In genomic region chr10:40257414-40258255, GRCm38 (mm10) we compare ENCODE assay signal across 7 mouse cellular contexts. TPM values are rescaled to one million over a fixed set of nuclear protein-coding genes. Genes with fewer than 3 reads are reported as not detected.
DNase-seq lines count a peak whose midpoint lies in the region; ATAC-seq lines count a peak whose summit lies in the region.

Gene Gtf3c6, minus strand, starts transcription at chr10:40258108.

- ATAC-seq in granulocyte monocyte progenitor cell, adult 5-6 weeks (replicated peaks; ENCODE audit: poor library complexity, severe bottlenecking) = peak; percentile 60
- ATAC-seq in midbrain, embryonic 13.5 days = peak; percentile 78

- H3K9me3 ChIP-seq in embryonic facial prominence, embryonic 10.5 days = no peaks in the 10 kb centered on the region
- H3K9me3 ChIP-seq in limb, embryonic 10.5 days (replicated peaks) = no peaks in the 10 kb centered on the region
- no peaks in the 10 kb centered on the region for H3K9me3 ChIP-seq in midbrain, embryonic 13.5 days

- peak within 1 kb of the TSS; percentile 85 for H3K4me3 ChIP-seq in embryonic facial prominence, embryonic 10.5 days
- peak within 1 kb of the TSS; percentile 74 for H3K4me3 ChIP-seq in limb, embryonic 10.5 days
- peak within 1 kb of the TSS; percentile 80 for H3K4me3 ChIP-seq in midbrain, embryonic 13.5 days (replicated peaks)

- H3K4me1 ChIP-seq in embryonic facial prominence, embryonic 10.5 days = peaks cover 21% of the 10 kb centered on the region
- peaks cover 21% of the 10 kb centered on the region for H3K4me1 ChIP-seq in limb, embryonic 10.5 days
- peaks cover 12% of the 10 kb centered on the region for H3K4me1 ChIP-seq in midbrain, embryonic 13.5 days (replicated peaks)

- H3K36me3 ChIP-seq in embryonic facial prominence, embryonic 10.5 days (replicated peaks) = peaks cover 29% of the 10 kb centered on the region
- peaks cover 32% of the 10 kb centered on the region for H3K36me3 ChIP-seq in limb, embryonic 10.5 days
- peaks cover 19% of the 10 kb centered on the region for H3K36me3 ChIP-seq in midbrain, embryonic 13.5 days

- whole genome bisulfite sequencing in embryonic facial prominence, embryonic 10.5 days = under 1% methylated on average over 43 of the region's 43 CpGs
- under 1% methylated on average over 43 of the region's 43 CpGs for WGBS in limb, embryonic 10.5 days
- under 1% methylated on average over 43 of the region's 43 CpGs for WGBS in midbrain, embryonic 13.5 days

- H3K4me2 ChIP-seq in midbrain, embryonic 13.5 days (replicated peaks) = peak within 1 kb of the TSS; percentile 76

- peak within 1 kb of the TSS; percentile 98 for H3K27ac ChIP-seq in embryonic facial prominence, embryonic 10.5 days (replicated peaks)
- peak within 1 kb of the TSS; percentile 97 for H3K27ac ChIP-seq in limb, embryonic 10.5 days
- peak within 1 kb of the TSS; percentile 93 for H3K27ac ChIP-seq in midbrain, embryonic 13.5 days

- peak; percentile 96 for DNase-seq in adrenal gland, postnatal 10 days
- peak; percentile 95 for DNase-seq in embryonic facial prominence, embryonic 10.5 days (ENCODE audit: low spot score)
- peak; percentile 88 for DNase-seq in kidney, adult 11 months
- peak; percentile 97 for DNase-seq in limb, embryonic 10.5 days (ENCODE audit: low spot score)
- peak; percentile 88 for DNase-seq in spleen, adult 12 weeks (ENCODE audit: low spot score)

- peak within 1 kb of the TSS; percentile 90 for H3K9ac ChIP-seq in midbrain, embryonic 13.5 days (replicated peaks)

- H3K27me3 ChIP-seq in embryonic facial prominence, embryonic 10.5 days (replicated peaks; ENCODE audit: low read depth, poor library complexity, severe bottlenecking) = no peaks in the 10 kb centered on the region
- no peaks in the 10 kb centered on the region for H3K27me3 ChIP-seq in limb, embryonic 10.5 days (ENCODE audit: low read depth, poor library complexity, severe bottlenecking)
- H3K27me3 ChIP-seq in midbrain, embryonic 13.5 days = no peaks in the 10 kb centered on the region

RNA-seq across cellular contexts. Expression of gene Gtf3c6, which starts in this region (rescaled TPM):
- 10 to 100 TPM; 29.6 to 30.7 TPM for total RNA-seq in adrenal gland, postnatal 10 days (2021)
- polyA plus RNA-seq in embryonic facial prominence, embryonic 10.5 days (2016; fragmentation: Nextera tagmentation; extraction: Ambion mirVana) = 171 and 172 TPM in 2 replicates
- total RNA-seq in granulocyte monocyte progenitor cell, adult 5-6 weeks (2014; fragmentation: Nextera tagmentation) = 79.4 and 107 TPM in 2 replicates
- 199 and 236 TPM in 2 replicates for total RNA-seq in granulocyte monocyte progenitor cell, adult 5-6 weeks (2017)
- polyA plus RNA-seq in limb, embryonic 10.5 days (2016; fragmentation: Nextera tagmentation; extraction: Ambion mirVana) = 165 and 182 TPM in 2 replicates
- polyA plus RNA-seq in midbrain, embryonic 13.5 days (2015; fragmentation: Nextera tagmentation; extraction: Ambion mirVana) = 109 and 113 TPM in 2 replicates

Comparison
In these comparisons a context has a peak if more than half of its experiments do, and no peak if none do; other contexts are left out.
1. Peak in every context shown above with its lines: DNase-seq, ATAC-seq, H3K4me3 ChIP-seq and H3K27ac ChIP-seq.